Mouse (Mus musculus): ENCODE data around the gene Fam19a1.

DNA sequence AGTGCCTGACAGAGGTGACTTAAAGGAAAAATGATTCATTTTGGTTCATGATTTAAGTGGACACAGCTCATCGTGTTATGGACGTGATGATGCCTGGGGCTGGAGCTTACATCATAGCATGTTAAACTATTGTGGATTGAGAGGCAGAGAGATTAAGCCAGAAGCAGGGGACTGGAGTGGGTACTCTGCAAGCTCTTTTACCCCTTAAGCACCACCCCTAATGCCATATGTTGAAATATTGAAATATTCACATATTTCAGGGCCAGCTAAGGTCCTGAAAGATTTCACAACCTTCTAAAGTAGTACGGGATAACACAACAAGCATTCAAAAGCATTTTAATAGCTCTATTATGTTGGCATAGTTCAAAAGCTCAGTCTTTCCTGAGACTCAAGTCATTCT lies 468.2 kb downstream of the Fam19a1 start:
- no peak for TF ChIP-seq EP300 (IDR thresholded peaks at IDR 0.05; ENCODE audit: low read depth)
- no peak for TF ChIP-seq CTCF (IDR thresholded peaks at IDR 0.05; ENCODE audit: low read depth)

Data from liver, postnatal 0 days (tissue).